Mouse (Mus musculus): ENCODE results near the gene Hesx1. TPM values are rescaled to one million over a fixed set of nuclear protein-coding genes. Genes with fewer than 3 reads are reported as not detected.

Gene Hesx1
- polyA plus RNA-seq, 1 experiment, result not detected

DNA sequence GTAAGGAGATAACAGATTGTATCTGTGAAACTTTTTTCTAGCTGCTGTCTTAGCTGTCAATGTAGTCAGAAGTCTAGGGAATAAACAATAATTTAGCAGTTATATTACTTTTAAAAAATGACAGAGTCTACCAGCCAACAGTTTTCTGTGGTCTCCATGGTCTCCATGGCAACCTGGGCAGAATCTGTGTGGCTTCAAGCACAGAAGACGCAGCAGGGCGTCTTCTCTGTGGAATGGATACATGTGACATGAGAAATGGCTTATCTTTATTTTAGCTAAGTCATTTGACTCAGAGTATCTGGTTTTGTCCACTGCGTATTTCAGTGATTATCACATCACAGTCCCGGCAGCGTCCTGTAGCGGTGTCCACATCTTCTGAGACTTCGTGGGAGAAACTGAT, 18.0 kb upstream of the Hesx1 start:
- no peaks in the 10 kb centered on the region; the same call in 1 of the 2 replicates for H3K4me1 ChIP-seq (ENCODE audit: control insufficient read depth, insufficient read depth, low read length)
- H3K27ac ChIP-seq (ENCODE audit: insufficient read depth, low read length), result no peak overlapping the region
- no peak overlapping the region for H3K4me3 ChIP-seq (ENCODE audit: insufficient read depth, low read length)
- TF ChIP-seq CTCF (IDR thresholded peaks at IDR 0.05; ENCODE audit: extremely low read depth, insufficient read depth, low read length) (no peak), POLR2A (IDR thresholded peaks at IDR 0.05; ENCODE audit: extremely low read depth, insufficient read depth, low read length) (no peak)

DNA sequence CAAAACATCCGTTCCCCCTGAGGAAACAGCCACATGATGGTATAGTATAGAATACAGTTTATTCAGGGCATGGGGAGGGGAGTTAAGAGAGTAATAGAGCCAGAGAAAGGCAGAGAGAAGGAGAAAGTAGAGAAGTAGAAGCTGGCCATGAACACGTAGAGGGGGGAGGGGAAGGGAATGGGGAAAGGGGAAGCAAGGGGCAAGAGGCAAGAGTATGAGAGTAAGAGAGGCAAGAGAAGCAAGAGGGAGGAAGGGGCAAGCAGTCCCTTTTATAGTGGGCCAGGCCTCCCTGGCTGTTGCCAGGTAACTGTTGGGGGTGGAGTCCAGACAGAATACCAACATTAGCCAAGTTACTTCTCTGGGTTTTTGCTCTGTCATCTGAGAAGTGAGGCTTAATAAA, 16.7 kb upstream of the Hesx1 start:
- H3K4me3 ChIP-seq (ENCODE audit: insufficient read depth, low read length), result no peak overlapping the region
- no peak for TF ChIP-seq POLR2A (IDR thresholded peaks at IDR 0.05; ENCODE audit: extremely low read depth, insufficient read depth, low read length)
- TF ChIP-seq CTCF (IDR thresholded peaks at IDR 0.05; ENCODE audit: extremely low read depth, insufficient read depth, low read length), result no peak
- H3K4me1 ChIP-seq (ENCODE audit: control insufficient read depth, insufficient read depth, low read length), result no peaks in the 10 kb centered on the region
- H3K27ac ChIP-seq (ENCODE audit: insufficient read depth, low read length), result no peak overlapping the region

DNA sequence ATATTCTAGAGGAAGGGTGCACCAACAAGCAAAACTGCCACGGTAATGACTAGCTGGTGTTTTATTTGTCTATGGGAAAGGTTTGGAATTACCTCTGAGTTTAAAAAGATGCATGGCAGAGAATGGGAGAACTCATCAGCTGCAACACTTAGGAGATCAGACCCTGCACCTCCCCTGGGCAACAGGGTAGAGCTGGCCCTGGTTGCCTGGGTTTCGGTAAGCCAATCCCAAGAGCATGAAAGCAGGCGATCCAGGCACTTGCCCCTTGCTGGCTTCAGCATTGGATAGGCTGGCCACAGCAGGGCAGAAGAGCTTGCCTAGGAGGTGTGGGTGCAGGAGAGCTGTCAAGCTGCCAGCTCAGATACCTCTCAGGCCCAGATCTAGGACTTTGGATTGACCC, 14.4 kb upstream of the Hesx1 start:
- H3K27ac ChIP-seq (ENCODE audit: insufficient read depth, low read length), result no peak overlapping the region
- H3K4me3 ChIP-seq (ENCODE audit: insufficient read depth, low read length), result no peak overlapping the region
- no peak for TF ChIP-seq CTCF (IDR thresholded peaks at IDR 0.05; ENCODE audit: extremely low read depth, insufficient read depth, low read length)
- no peak for TF ChIP-seq POLR2A (IDR thresholded peaks at IDR 0.05; ENCODE audit: extremely low read depth, insufficient read depth, low read length)
- no peaks in the 10 kb centered on the region for H3K4me1 ChIP-seq (ENCODE audit: control insufficient read depth, insufficient read depth, low read length)

DNA sequence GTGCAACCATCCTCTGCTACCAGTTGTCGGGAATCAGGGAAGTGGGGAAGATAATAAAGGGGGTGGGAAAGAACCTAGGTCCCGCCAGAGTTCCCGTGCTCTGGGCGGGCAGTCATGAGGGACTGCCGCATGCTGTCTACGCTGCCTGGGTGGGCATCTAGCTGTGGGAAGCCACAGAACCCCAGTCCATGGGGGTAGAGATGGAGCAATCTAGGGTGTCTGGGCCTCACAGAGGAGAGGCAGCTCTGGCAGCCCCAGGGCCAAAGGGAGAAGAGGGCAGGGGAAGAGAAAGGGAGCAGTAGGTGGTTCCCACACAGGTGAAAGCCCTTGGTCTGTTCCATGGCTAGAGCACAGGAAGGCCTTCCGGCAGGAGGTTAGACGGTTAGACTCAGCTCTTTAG, 13.2 kb upstream of the Hesx1 start:
- Histone ChIP-seq H3K4me1 (ENCODE audit: control insufficient read depth, insufficient read depth, low read length) (no peaks in the 10 kb centered on the region), H3K27ac (ENCODE audit: insufficient read depth, low read length) (no peak overlapping the region), H3K4me3 (ENCODE audit: insufficient read depth, low read length) (no peak overlapping the region)
- TF ChIP-seq CTCF (IDR thresholded peaks at IDR 0.05; ENCODE audit: extremely low read depth, insufficient read depth, low read length) (no peak), POLR2A (IDR thresholded peaks at IDR 0.05; ENCODE audit: extremely low read depth, insufficient read depth, low read length) (no peak)

DNA sequence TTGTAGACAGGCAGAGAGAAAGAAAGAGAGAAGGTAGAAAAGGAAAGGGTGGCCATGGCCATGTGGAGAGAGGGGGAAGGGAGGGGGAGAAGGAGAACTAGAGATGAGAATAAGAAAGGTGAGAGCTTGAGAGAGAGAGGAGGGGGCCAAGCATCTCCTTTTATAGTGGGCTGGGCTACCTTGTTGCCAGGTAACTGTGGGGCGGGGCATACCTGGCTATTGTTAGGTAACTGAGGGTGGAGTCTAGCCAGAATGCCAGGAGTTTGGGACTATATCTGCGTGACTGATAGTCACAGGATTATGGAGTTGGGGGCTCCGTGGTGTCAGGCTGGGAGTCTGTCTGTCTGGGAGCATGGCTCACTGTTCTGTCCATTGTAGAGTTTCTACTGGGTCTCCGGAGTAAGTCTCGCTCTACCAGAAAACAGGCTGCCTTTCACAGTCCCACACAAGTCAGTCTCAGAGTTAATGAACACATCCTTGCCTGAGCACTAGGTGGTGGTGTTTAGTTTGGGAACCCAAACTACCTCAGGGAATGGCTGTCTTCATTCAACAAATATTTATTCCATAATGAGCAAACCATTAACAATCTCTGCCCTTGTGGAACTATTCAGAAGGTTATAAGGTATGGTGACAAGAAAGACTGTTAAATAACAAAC, 12.6 kb upstream of the Hesx1 start:
- TF ChIP-seq POLR2A (IDR thresholded peaks at IDR 0.05; ENCODE audit: extremely low read depth, insufficient read depth, low read length) (no peak), CTCF (IDR thresholded peaks at IDR 0.05; ENCODE audit: extremely low read depth, insufficient read depth, low read length) (0 out of 2 replicates have a peak, but pooled peaks have one; percentile 21)
- no peaks in the 10 kb centered on the region for H3K4me1 ChIP-seq (ENCODE audit: control insufficient read depth, insufficient read depth, low read length)
- H3K4me3 ChIP-seq (ENCODE audit: insufficient read depth, low read length), result no peak overlapping the region
- H3K27ac ChIP-seq (ENCODE audit: insufficient read depth, low read length), result no peak overlapping the region

DNA sequence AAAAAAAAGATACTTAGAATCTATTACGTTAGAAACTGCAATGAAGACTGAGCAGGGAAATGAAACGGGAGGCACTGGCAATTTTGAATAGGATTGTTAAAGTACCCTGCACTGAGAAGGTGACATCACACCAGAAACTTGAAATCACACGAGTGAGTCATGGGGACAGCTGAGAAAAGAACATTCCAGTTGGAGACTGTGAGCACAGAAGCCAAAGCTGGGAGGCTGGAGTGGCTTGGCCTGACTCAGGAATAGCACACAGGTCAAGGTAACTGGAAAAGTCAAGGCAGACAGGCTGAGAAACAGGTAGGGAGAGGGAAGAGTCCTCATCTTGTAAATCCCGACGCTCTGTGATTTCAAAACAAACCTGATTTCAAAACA, 12.1 kb upstream of the Hesx1 start:
- TF ChIP-seq CTCF (IDR thresholded peaks at IDR 0.05; ENCODE audit: extremely low read depth, insufficient read depth, low read length) (no peak), POLR2A (IDR thresholded peaks at IDR 0.05; ENCODE audit: extremely low read depth, insufficient read depth, low read length) (no peak)
- H3K27ac ChIP-seq (ENCODE audit: insufficient read depth, low read length), result no peak overlapping the region
- H3K4me1 ChIP-seq (ENCODE audit: control insufficient read depth, insufficient read depth, low read length), result no peaks in the 10 kb centered on the region
- H3K4me3 ChIP-seq (ENCODE audit: insufficient read depth, low read length), result no peak overlapping the region

DNA sequence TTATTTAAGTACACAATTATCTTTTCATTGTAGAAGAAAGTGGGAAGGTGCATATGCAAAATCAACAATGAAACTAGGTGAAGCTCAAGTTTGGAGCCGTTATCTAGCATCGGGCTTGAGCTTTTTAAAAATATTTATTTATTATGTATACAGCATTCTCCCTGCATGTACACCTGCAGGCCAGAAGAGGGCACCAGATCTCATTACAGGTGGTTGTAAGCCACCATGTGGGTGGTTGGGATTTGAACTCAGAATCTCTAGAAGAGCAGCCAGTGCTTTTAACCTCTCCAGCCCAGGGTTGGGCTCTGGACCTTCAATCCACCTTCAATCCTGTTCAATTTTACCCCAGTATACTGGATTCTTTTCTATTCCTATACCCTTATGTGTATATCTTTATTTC, 5.5 kb upstream of the Hesx1 start:
- H3K4me3 ChIP-seq (ENCODE audit: insufficient read depth, low read length), result no peak overlapping the region
- no peak overlapping the region for H3K27ac ChIP-seq (ENCODE audit: insufficient read depth, low read length)
- TF ChIP-seq CTCF (IDR thresholded peaks at IDR 0.05; ENCODE audit: extremely low read depth, insufficient read depth, low read length) (peak; percentile 29; the same call in 1 of the 2 replicates), POLR2A (IDR thresholded peaks at IDR 0.05; ENCODE audit: extremely low read depth, insufficient read depth, low read length) (no peak)
- H3K4me1 ChIP-seq (ENCODE audit: control insufficient read depth, insufficient read depth, low read length), result no peaks in the 10 kb centered on the region

DNA sequence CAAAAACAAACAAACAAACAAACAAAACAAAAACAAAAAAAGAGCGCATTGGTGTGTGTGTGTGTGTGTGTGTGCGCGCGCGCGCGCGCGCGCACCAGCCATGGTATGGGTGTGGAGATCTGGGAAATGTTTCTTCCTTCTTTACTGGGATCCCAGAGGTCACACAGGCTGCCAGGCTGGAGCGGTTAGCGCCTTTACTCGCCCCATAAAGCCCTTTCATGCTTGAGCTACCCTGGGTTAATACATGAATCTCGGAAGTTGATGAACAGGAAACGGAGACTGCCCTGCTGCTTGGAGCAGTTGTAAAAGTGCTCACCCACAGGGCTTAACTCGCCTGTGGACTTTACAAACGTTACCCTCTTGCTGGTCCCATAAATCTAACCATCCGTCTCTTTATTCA, 2.6 kb upstream of the Hesx1 start:
- no peaks in the 10 kb centered on the region for H3K4me1 ChIP-seq (ENCODE audit: control insufficient read depth, insufficient read depth, low read length)
- H3K27ac ChIP-seq (ENCODE audit: insufficient read depth, low read length), result no peak overlapping the region
- no peak overlapping the region for H3K4me3 ChIP-seq (ENCODE audit: insufficient read depth, low read length)
- TF ChIP-seq CTCF (IDR thresholded peaks at IDR 0.05; ENCODE audit: extremely low read depth, insufficient read depth, low read length), result no peak
- no peak for TF ChIP-seq POLR2A (IDR thresholded peaks at IDR 0.05; ENCODE audit: extremely low read depth, insufficient read depth, low read length)

DNA sequence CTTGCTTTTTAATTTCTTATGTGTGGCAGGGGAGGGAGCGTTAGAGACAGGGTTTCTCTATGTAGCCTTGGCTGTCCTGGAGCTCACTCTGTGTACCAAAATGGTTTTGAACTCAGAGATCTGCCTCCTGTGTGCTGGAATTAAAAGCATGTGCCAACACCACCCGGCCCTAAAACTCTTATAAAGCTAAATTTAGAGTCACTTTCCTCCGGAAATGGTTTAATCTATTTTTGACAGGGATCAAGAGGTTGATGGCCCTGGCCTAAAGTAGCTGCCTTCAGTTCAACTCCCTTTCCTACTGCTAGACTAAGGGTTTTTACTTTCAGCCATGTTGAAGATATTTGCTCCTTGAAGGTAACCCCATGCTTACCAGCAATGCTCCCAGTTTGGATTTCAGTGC, 789 bp upstream of the Hesx1 start:
- H3K27ac ChIP-seq (ENCODE audit: insufficient read depth, low read length), result no peak overlapping the region
- H3K4me3 ChIP-seq (ENCODE audit: insufficient read depth, low read length), result no peak overlapping the region
- H3K4me1 ChIP-seq (ENCODE audit: control insufficient read depth, insufficient read depth, low read length), result no peaks in the 10 kb centered on the region
- TF ChIP-seq POLR2A (IDR thresholded peaks at IDR 0.05; ENCODE audit: extremely low read depth, insufficient read depth, low read length) (no peak), CTCF (IDR thresholded peaks at IDR 0.05; ENCODE audit: extremely low read depth, insufficient read depth, low read length) (no peak)

DNA sequence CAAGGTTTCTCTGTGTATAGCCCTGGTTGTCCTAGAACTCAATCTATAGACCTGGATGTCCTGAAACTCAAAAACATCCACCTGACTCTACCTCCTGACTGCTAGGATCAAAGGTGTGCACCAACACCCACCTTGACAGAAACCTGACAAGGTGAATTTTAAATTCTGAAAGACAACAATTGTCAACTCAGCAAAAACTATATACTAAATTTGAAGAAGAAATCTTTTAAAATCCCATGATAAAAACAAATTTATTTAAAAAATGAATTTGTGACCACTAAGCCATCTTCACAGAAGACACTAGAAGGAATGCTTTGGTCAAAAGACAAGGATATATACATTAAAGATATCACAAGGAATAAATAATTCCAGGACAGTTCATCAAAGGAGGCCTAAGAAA, 2.0 kb downstream of the Hesx1 start:
- TF ChIP-seq CTCF (IDR thresholded peaks at IDR 0.05; ENCODE audit: extremely low read depth, insufficient read depth, low read length), result no peak
- no peak for TF ChIP-seq POLR2A (IDR thresholded peaks at IDR 0.05; ENCODE audit: extremely low read depth, insufficient read depth, low read length)
- no peak overlapping the region for H3K27ac ChIP-seq (ENCODE audit: insufficient read depth, low read length)
- no peaks in the 10 kb centered on the region for H3K4me1 ChIP-seq (ENCODE audit: control insufficient read depth, insufficient read depth, low read length)
- H3K4me3 ChIP-seq (ENCODE audit: insufficient read depth, low read length), result no peak overlapping the region
